Mouse (Mus musculus): Measurements from ENCODE around the gene Gemin2. TPM values are rescaled to one million over a fixed set of nuclear protein-coding genes. Genes with fewer than 3 reads are reported as not detected.
A peak's percentile ranks its signal among the peaks of the same experiment; 100 is the strongest.

The Gemin2 gene
- polyA plus RNA-seq, 1 experiment from 2014 or later: 18.2 TPM

- peaks cover 23% of the 10 kb centered on the region for H3K36me3 ChIP-seq
- H3K27me3 ChIP-seq: no peaks in the 10 kb centered on the region
- H3K9ac ChIP-seq (replicated peaks): peak within 1 kb of the TSS; percentile 85
- peak within 1 kb of the TSS; percentile 82 for H3K4me2 ChIP-seq (replicated peaks)
- peak within 1 kb of the TSS; percentile 78 for H3K4me3 ChIP-seq (replicated peaks)
- ATAC-seq: peak; percentile 99
- under 1% methylated on average over 48 of the region's 49 CpGs for whole genome bisulfite sequencing
- peaks cover 36% of the 10 kb centered on the region for H3K4me1 ChIP-seq (replicated peaks)
- peak within 1 kb of the TSS; percentile 95 for H3K27ac ChIP-seq
- no peaks in the 10 kb centered on the region for H3K9me3 ChIP-seq
Measured at GRCm38 (mm10) chr12:59060993-59061595, 47.9 kb downstream of the Gemin2 start, which contains the start of gene Trappc6b. TSS of gene Trappc6b (minus strand) at chr12:59061472.

- ATAC-seq: no peak
- 82% methylated on average over 8 of the region's 8 CpGs for WGBS
- H3K27me3 ChIP-seq: no peaks in the 10 kb centered on the region
Measured at GRCm38 (mm10) chr12:59064837-59065236, 51.6 kb downstream of the Gemin2 start.

GRCm38 (mm10) chr12:59065776-59066175 is 52.6 kb downstream of the Gemin2 start:
- 76% methylated on average over 3 of the region's 3 CpGs for WGBS
- Histone ChIP-seq H3K36me3 (peaks cover 26% of the 10 kb centered on the region), H3K4me3 (replicated peaks) (peak overlapping the region; percentile 100), H3K4me2 (replicated peaks) (peak overlapping the region; percentile 61), H3K27me3 (no peaks in the 10 kb centered on the region), H3K4me1 (replicated peaks) (peaks cover 14% of the 10 kb centered on the region), H3K9ac (replicated peaks) (no peak overlapping the region), H3K27ac (peak overlapping the region; percentile 90), H3K9me3 (no peaks in the 10 kb centered on the region)
- no peak for ATAC-seq

More at GRCm38 (mm10) chr12:59064837-59065236, 51.6 kb downstream of the Gemin2 start:
- peaks cover 23% of the 10 kb centered on the region for H3K4me1 ChIP-seq (replicated peaks)
- no peak overlapping the region for H3K4me3 ChIP-seq (replicated peaks)
- H3K4me2 ChIP-seq (replicated peaks): no peak overlapping the region
- no peak overlapping the region for H3K9ac ChIP-seq (replicated peaks)
- H3K36me3 ChIP-seq: peaks cover 17% of the 10 kb centered on the region
- no peak overlapping the region for H3K27ac ChIP-seq
- no peaks in the 10 kb centered on the region for H3K9me3 ChIP-seq

DNA sequence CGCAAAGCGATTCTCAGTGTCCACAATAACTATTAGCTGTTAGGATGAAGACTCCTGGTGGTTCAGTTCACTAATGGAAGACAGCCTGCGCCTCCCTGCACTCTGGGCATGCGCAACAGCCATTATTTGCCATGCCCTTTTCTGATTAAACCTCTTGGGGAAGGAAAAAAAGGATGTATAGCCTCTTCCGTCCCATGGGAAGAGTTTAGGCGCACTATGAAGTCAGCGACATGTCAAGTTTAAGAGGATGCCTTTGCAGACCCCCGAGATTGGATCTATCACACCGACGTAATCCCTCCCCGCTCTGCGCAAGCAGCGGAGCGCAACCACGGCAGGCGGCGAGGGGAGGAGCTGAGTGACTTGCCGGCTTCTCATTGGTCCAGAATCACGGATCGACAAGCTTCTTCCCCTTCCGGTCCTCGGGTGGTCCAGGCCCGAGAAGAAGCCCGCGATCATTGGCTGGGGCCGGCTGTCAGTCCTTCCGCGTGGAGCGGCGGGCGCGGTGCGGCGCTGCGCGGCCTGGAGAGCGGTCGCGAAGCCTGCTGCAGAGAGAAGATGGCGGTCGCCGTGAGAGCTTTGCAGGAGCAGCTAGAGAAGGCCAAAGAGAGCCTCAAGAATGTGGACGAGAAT is 53.4 kb downstream of the Gemin2 start, which contains the start of gene Pnn:
TSS of gene Pnn (plus strand) at position 437 of the 630 bp plus-strand sequence.
- Histone ChIP-seq H3K9me3 (no peaks in the 10 kb centered on the region), H3K4me2 (replicated peaks) (peak within 1 kb of the TSS; percentile 85), H3K9ac (replicated peaks) (peak within 1 kb of the TSS; percentile 100), H3K4me3 (replicated peaks) (peak within 1 kb of the TSS; percentile 100), H3K27me3 (no peaks in the 10 kb centered on the region), H3K36me3 (peaks cover 32% of the 10 kb centered on the region), H3K27ac (peak within 1 kb of the TSS; percentile 90), H3K4me1 (replicated peaks) (peaks cover 14% of the 10 kb centered on the region)
- peak; percentile 100 for ATAC-seq
- WGBS: 0% methylated on average over 43 of the region's 43 CpGs

DNA sequence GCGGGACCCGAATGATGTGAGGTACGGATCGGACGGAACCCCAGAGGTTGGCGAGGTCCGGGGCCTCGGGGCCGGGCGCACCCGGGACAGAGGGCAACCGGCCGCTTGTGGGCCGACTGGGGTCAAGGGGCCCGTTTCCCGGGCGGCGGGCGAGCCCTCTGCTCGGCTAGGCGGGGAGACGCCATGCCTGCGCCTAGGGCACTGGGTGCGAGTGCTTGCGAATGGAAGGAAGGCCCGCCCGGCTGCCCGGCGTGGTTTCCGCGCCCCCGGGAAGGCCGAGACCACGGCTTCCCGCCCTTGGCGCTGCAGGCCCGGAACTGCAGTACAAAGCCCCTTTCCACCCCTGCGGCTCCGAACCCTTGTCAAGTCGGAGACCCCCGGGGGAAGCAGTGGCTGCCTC is 53.9 kb downstream of the Gemin2 start:
- peak overlapping the region; percentile 100 for H3K9ac ChIP-seq (replicated peaks)
- under 1% methylated on average over 34 of the region's 41 CpGs for WGBS
- no peaks in the 10 kb centered on the region for H3K27me3 ChIP-seq
- H3K4me2 ChIP-seq (replicated peaks): peak overlapping the region; percentile 85
- no peak for ATAC-seq
- H3K27ac ChIP-seq: peak overlapping the region; percentile 90
- peaks cover 38% of the 10 kb centered on the region for H3K36me3 ChIP-seq
- no peaks in the 10 kb centered on the region for H3K9me3 ChIP-seq
- peak overlapping the region; percentile 100 for H3K4me3 ChIP-seq (replicated peaks)
- H3K4me1 ChIP-seq (replicated peaks): peaks cover 14% of the 10 kb centered on the region

DNA sequence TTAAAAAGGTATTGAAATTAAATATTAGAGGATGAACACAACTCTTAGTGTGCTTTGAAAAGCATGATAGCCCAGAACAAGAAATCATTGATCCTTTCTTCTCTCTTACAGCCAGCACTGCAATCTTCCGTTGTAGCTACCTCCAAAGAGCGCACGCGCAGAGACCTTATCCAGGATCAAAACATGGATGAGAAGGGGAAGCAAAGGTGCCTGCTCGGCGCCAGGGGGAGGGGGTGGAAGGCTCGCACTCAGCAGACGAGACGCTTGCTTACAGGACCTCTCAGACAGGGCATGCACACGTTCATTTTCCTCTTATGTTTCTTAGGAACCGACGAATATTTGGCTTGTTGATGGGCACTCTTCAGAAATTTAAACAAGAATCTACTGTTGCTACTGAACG is 55.6 kb downstream of the Gemin2 start:
- no peaks in the 10 kb centered on the region for H3K27me3 ChIP-seq
- 92% methylated on average over 13 of the region's 13 CpGs for WGBS
- ATAC-seq: no peak
- H3K9ac ChIP-seq (replicated peaks): no peak overlapping the region
- H3K9me3 ChIP-seq: no peaks in the 10 kb centered on the region
- H3K4me1 ChIP-seq (replicated peaks): peaks cover 14% of the 10 kb centered on the region
- H3K4me2 ChIP-seq (replicated peaks): no peak overlapping the region
- H3K27ac ChIP-seq: no peak overlapping the region
- no peak overlapping the region for H3K4me3 ChIP-seq (replicated peaks)
- peaks cover 47% of the 10 kb centered on the region for H3K36me3 ChIP-seq

DNA sequence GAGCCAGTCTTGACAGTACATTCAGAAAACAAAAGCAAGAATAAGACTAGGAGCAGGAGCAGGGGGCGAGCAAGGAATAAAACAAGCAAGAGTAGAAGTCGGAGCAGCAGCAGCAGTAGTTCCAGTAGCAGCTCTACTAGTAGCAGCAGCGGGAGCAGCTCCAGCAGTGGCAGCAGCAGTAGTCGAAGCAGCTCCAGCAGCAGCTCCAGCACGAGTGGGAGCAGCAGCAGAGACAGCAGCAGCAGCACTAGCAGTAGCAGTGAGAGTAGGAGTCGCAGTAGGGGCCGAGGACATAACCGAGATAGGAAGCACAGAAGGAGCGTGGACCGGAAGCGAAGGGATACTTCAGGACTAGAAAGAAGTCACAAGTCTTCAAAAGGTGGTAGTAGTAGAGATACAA is 59.1 kb downstream of the Gemin2 start:
- H3K4me2 ChIP-seq (replicated peaks): no peak overlapping the region

GRCm38 (mm10) chr12:59074052-59074451 is 60.9 kb downstream of the Gemin2 start:
- Histone ChIP-seq H3K4me1 (replicated peaks) (no peaks in the 10 kb centered on the region), H3K4me2 (replicated peaks) (no peak overlapping the region), H3K9me3 (no peaks in the 10 kb centered on the region), H3K27me3 (no peaks in the 10 kb centered on the region), H3K36me3 (peaks cover 44% of the 10 kb centered on the region), H3K9ac (replicated peaks) (no peak overlapping the region), H3K27ac (no peak overlapping the region), H3K4me3 (replicated peaks) (no peak overlapping the region)
- no peak for ATAC-seq
- 94% methylated on average over 3 of the region's 3 CpGs for WGBS

More for the DNA sequence above, 59.1 kb downstream of the Gemin2 start:
- ATAC-seq: no peak
- Histone ChIP-seq H3K4me3 (replicated peaks) (no peak overlapping the region), H3K36me3 (peaks cover 54% of the 10 kb centered on the region), H3K27me3 (no peaks in the 10 kb centered on the region), H3K9ac (replicated peaks) (no peak overlapping the region), H3K9me3 (no peaks in the 10 kb centered on the region), H3K4me1 (replicated peaks) (peaks cover 10% of the 10 kb centered on the region), H3K27ac (no peak overlapping the region)
- WGBS: 87% methylated on average over 11 of the region's 11 CpGs

DNA sequence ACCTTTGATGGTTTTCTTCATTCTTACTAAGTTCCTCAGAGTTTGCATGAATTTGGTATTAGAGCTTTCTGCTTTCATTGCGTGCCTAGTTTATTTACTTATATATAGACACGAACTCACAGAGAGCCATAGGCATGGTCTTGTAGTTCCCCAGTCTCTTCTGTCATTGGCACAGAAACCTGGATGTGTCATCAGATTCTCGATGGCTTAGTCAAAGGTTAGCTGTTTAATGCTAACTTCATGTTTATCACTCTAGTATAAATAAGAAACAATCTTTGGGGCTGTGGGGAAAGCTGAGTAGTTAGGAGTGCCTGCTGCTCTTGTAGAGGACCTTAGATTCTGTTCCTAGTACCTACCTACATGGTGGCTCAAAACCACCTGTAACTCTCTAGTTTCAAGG is 63.8 kb downstream of the Gemin2 start:
- 93% methylated on average over 3 of the region's 3 CpGs for WGBS
- no peaks in the 10 kb centered on the region for H3K9me3 ChIP-seq
- H3K4me1 ChIP-seq (replicated peaks): no peaks in the 10 kb centered on the region
- no peak for ATAC-seq
- H3K4me2 ChIP-seq (replicated peaks): no peak overlapping the region
- no peaks in the 10 kb centered on the region for H3K27me3 ChIP-seq
- H3K9ac ChIP-seq (replicated peaks): no peak overlapping the region
- H3K27ac ChIP-seq: no peak overlapping the region
- peaks cover 17% of the 10 kb centered on the region for H3K36me3 ChIP-seq
- H3K4me3 ChIP-seq (replicated peaks): no peak overlapping the region

- WGBS: 98% methylated on average over 3 of the region's 3 CpGs
- Histone ChIP-seq H3K4me1 (replicated peaks) (no peaks in the 10 kb centered on the region), H3K4me3 (replicated peaks) (no peak overlapping the region), H3K27me3 (no peaks in the 10 kb centered on the region), H3K9me3 (no peaks in the 10 kb centered on the region), H3K4me2 (replicated peaks) (no peak overlapping the region), H3K9ac (replicated peaks) (no peak overlapping the region), H3K36me3 (peaks cover 10% of the 10 kb centered on the region), H3K27ac (no peak overlapping the region)
- ATAC-seq: no peak
Measured at GRCm38 (mm10) chr12:59077883-59078282, 64.7 kb downstream of the Gemin2 start.

Data from midbrain, embryonic 13.5 days (tissue).